Mouse (Mus musculus) MEL (cell line): ENCODE measurements at regions not wholly inside any gene's neighbourhood (a gene's known extent, or its start where the extent isn't known, plus 50 kb on each side); places are given as distances from the start of the nearest gene placed in this dataset.

Experiments
- DNase-seq: peaks from one replicate; pipeline ENCODE4 v3.0.0; 2011; ENCODE audit warnings: low read depth, low spot score
- H3K27ac ChIP-seq: 2 replicates; pipeline ENCODE4 v1.5.1; 2012; ENCODE audit warnings: low read depth, mild to moderate bottlenecking, control low read depth, low read length, moderate library complexity; ENCODE audit not compliant: control insufficient read depth
- H3K27me3 ChIP-seq, 2 experiments: fragments of 150-350 bp in 1 of 2; sonication (generic) in 1 of 2; 2 replicates each; pipeline ENCODE4 v1.6.1; 2012; ENCODE audit warnings: low read length in 2 of 2, mild to moderate bottlenecking in 2 of 2, improper control_type of control experiment in 1 of 2, moderate library complexity in 1 of 2; ENCODE audit not compliant: insufficient read depth in 2 of 2, control insufficient read depth in 1 of 2
- H3K36me3 ChIP-seq, 2 experiments: 2 replicates each; pipeline ENCODE4 v1.6.1; 2012 to 2014; ENCODE audit warnings: low read length in 2 of 2, improper control_type of control experiment in 1 of 2, inconsistent platforms in 1 of 2, mild to moderate bottlenecking in 1 of 2; ENCODE audit not compliant: insufficient read depth in 2 of 2, control insufficient read depth in 1 of 2
- H3K4me1 ChIP-seq, 2 experiments: fragments of 150-350 bp in 1 of 2; sonication (generic) in 1 of 2; 2 replicates each; pipeline ENCODE4 v1.6.1; 2012; ENCODE audit warnings: low read length in 2 of 2, improper control_type of control experiment in 1 of 2, mild to moderate bottlenecking in 1 of 2; ENCODE audit not compliant: insufficient read depth in 2 of 2, control insufficient read depth in 1 of 2
- H3K4me3 ChIP-seq, 2 experiments: fragments of 150-350 bp in 1 of 2; sonication (generic) in 1 of 2; 2 replicates each; pipeline ENCODE4 v1.5.1; 2012; ENCODE audit warnings: low read depth in 2 of 2, low read length in 2 of 2, mild to moderate bottlenecking in 2 of 2, moderate library complexity in 2 of 2, control low read depth in 1 of 2, improper control_type of control experiment in 1 of 2; ENCODE audit not compliant: control insufficient read depth in 1 of 2, insufficient read depth in 1 of 2
- H3K79me2 ChIP-seq: 2 replicates; pipeline ENCODE4 v1.6.1; 2012; ENCODE audit warnings: mild to moderate bottlenecking, low read length, moderate library complexity; ENCODE audit not compliant: control insufficient read depth, poor library complexity, insufficient read depth
- H3K9ac ChIP-seq: 2 replicates; pipeline ENCODE4 v1.6.1; 2012; ENCODE audit warnings: low read depth, mild to moderate bottlenecking, control low read depth, low read length, moderate library complexity; ENCODE audit not compliant: control insufficient read depth, poor library complexity, severe bottlenecking
- H3K9me3 ChIP-seq: fragments of 150-350 bp; sonication (generic); replicated peaks from 2 replicates; pipeline ENCODE4 v1.6.1; 2012; ENCODE audit warnings: mild to moderate bottlenecking, low read length, improper control_type of control experiment, moderate library complexity; ENCODE audit not compliant: insufficient read depth
- CHD1 ChIP-seq: IDR thresholded peaks from 2 replicates; pipeline ENCODE4 v1.6.1; 2012; ENCODE audit warnings: low read depth, mild to moderate bottlenecking, inconsistent platforms, low read length, improper control_type of control experiment
- CHD2 ChIP-seq: IDR thresholded peaks from 2 replicates; pipeline ENCODE4 v1.6.1; 2011; ENCODE audit warnings: low read length, improper control_type of control experiment
- CTCF ChIP-seq, 3 experiments: IDR thresholded peaks in 2 of 3; conservative IDR thresholded peaks in 1 of 3; 2 replicates each; pipeline ENCODE4 v1.5.1; 2011 to 2012; ENCODE audit warnings: low read length in 3 of 3, low read depth in 2 of 3, mild to moderate bottlenecking in 2 of 3, improper control_type of control experiment in 1 of 3, inconsistent platforms in 1 of 3, mixed read lengths in 1 of 3, moderate library complexity in 1 of 3; ENCODE audit not compliant: control insufficient read depth in 1 of 3, insufficient read depth in 1 of 3, poor library complexity in 1 of 3, severe bottlenecking in 1 of 3
- ELF1 ChIP-seq: IDR thresholded peaks from 2 replicates; pipeline ENCODE4 v1.6.1; 2014; ENCODE audit warnings: low read depth, mild to moderate bottlenecking, inconsistent platforms, low read length, improper control_type of control experiment, moderate library complexity
- EP300 ChIP-seq, 2 experiments: IDR thresholded peaks; 2 replicates each; pipeline ENCODE4 v1.6.1; 2011; ENCODE audit warnings: improper control_type of control experiment in 2 of 2, low read length in 2 of 2, low read depth in 1 of 2, mild to moderate bottlenecking in 1 of 2
- GABPA ChIP-seq: IDR thresholded peaks from 2 replicates; pipeline ENCODE4 v1.6.1; 2012; ENCODE audit warnings: low read depth, mild to moderate bottlenecking, inconsistent platforms, low read length, improper control_type of control experiment, moderate library complexity
- HCFC1 ChIP-seq: IDR thresholded peaks from 2 replicates; pipeline ENCODE4 v1.6.1; 2012; ENCODE audit warnings: low read depth, mild to moderate bottlenecking, inconsistent platforms, low read length, improper control_type of control experiment, moderate library complexity
- JUND ChIP-seq: IDR thresholded peaks from 2 replicates; pipeline ENCODE4 v1.6.1; 2011; ENCODE audit warnings: low read depth, mild to moderate bottlenecking, improper control_type of control experiment, low read length
- MAFK ChIP-seq: IDR thresholded peaks from 2 replicates; pipeline ENCODE4 v1.6.1; 2011; ENCODE audit warnings: low read depth, mild to moderate bottlenecking, low read length, improper control_type of control experiment, borderline replicate concordance
- MAX ChIP-seq: IDR thresholded peaks from 2 replicates; pipeline ENCODE4 v1.6.1; 2011; ENCODE audit warnings: low read length, improper control_type of control experiment
- MAZ ChIP-seq: IDR thresholded peaks from 2 replicates; pipeline ENCODE4 v1.6.1; 2012; ENCODE audit warnings: low read depth, mild to moderate bottlenecking, inconsistent platforms, low read length, improper control_type of control experiment
- MEF2A ChIP-seq: IDR thresholded peaks from 2 replicates; pipeline ENCODE4 v1.6.1; 2014; ENCODE audit warnings: low read depth, mild to moderate bottlenecking, inconsistent platforms, low read length, improper control_type of control experiment; ENCODE audit not compliant: poor library complexity, insufficient replicate concordance, severe bottlenecking; ENCODE audit errors: extremely low read depth
- NELFE ChIP-seq: IDR thresholded peaks from 2 replicates; pipeline ENCODE4 v1.6.1; 2011; ENCODE audit warnings: low read depth, low read length, improper control_type of control experiment
- NRF1 ChIP-seq: IDR thresholded peaks from 2 replicates; pipeline ENCODE4 v1.6.1; 2014; ENCODE audit warnings: low read depth, mild to moderate bottlenecking, inconsistent platforms, low read length, improper control_type of control experiment, moderate library complexity; ENCODE audit not compliant: poor library complexity, insufficient read depth, severe bottlenecking
- POLR2AphosphoS5 ChIP-seq: IDR thresholded peaks from 2 replicates; pipeline ENCODE4 v1.6.1; 2012; ENCODE audit warnings: low read depth, borderline replicate concordance, mild to moderate bottlenecking, inconsistent platforms, low read length, moderate library complexity, mixed read lengths
- RCOR1 ChIP-seq: IDR thresholded peaks from 2 replicates; pipeline ENCODE4 v1.6.1; 2012; ENCODE audit warnings: low read depth, mild to moderate bottlenecking, inconsistent platforms, low read length, improper control_type of control experiment
- TBP ChIP-seq: IDR thresholded peaks from 2 replicates; pipeline ENCODE4 v1.8.0; 2011; ENCODE audit warnings: low read depth, low read length, improper control_type of control experiment
- TCF12 ChIP-seq: IDR thresholded peaks from 2 replicates; pipeline ENCODE4 v1.6.1; 2014; ENCODE audit warnings: low read depth, mild to moderate bottlenecking, inconsistent platforms, low read length, improper control_type of control experiment, moderate library complexity
- USF1 ChIP-seq: IDR thresholded peaks from 2 replicates; pipeline ENCODE4 v1.6.1; 2014; ENCODE audit warnings: low read depth, mild to moderate bottlenecking, inconsistent platforms, low read length, improper control_type of control experiment, moderate library complexity
- ZNF384 ChIP-seq: IDR thresholded peaks from 2 replicates; pipeline ENCODE4 v1.6.1; 2012; ENCODE audit warnings: low read depth, mild to moderate bottlenecking, inconsistent platforms, low read length, improper control_type of control experiment

GRCm38 (mm10) chr12:9128581-9129275 lies 98.9 kb downstream of the Ttc32 start:
- no peak overlapping the region for H3K9ac ChIP-seq
- no peaks in the 10 kb centered on the region for H3K79me2 ChIP-seq
- no peaks in the 10 kb centered on the region for H3K4me1 ChIP-seq
- TF ChIP-seq MAX (no peak), NELFE (no peak), EP300 (IDR thresholded peaks at IDR 0.05; ENCODE audit: low read depth in 1 of 2, low read length in 2 of 2) (no peak), MEF2A (no peak), JUND (no peak), TCF12 (no peak), USF1 (no peak), RCOR1 (no peak), GABPA (no peak), CHD1 (no peak), HCFC1 (no peak), NRF1 (no peak)
- no peaks in the 10 kb centered on the region for H3K36me3 ChIP-seq
- H3K4me3 ChIP-seq: no peak overlapping the region
- H3K27me3 ChIP-seq: no peaks in the 10 kb centered on the region
- no peak overlapping the region for H3K27ac ChIP-seq
- DNase-seq: no peak
- H3K9me3 ChIP-seq: no peaks in the 10 kb centered on the region

GRCm38 (mm10) chr12:9132621-9133020 lies 102.8 kb downstream of the Ttc32 start:
- Histone ChIP-seq H3K27me3 (no peaks in the 10 kb centered on the region), H3K4me1 (no peaks in the 10 kb centered on the region), H3K36me3 (no peaks in the 10 kb centered on the region), H3K79me2 (no peaks in the 10 kb centered on the region), H3K9ac (no peak overlapping the region), H3K27ac (no peak overlapping the region), H3K4me3 (no peak overlapping the region), H3K9me3 (no peaks in the 10 kb centered on the region)
- DNase-seq: no peak
- TF ChIP-seq EP300 (IDR thresholded peaks at IDR 0.05; ENCODE audit: low read depth in 1 of 2, low read length in 2 of 2): no peak
- TF ChIP-seq GABPA: no peak
- TF ChIP-seq MAFK: no peak
- TF ChIP-seq MAZ: no peak
- TF ChIP-seq USF1: no peak
- TF ChIP-seq ELF1: no peak
- no peak for TF ChIP-seq NRF1
- no peak for TF ChIP-seq POLR2AphosphoS5
- TF ChIP-seq TBP: no peak
- TF ChIP-seq HCFC1: no peak
- TF ChIP-seq CHD1: no peak
- TF ChIP-seq JUND: no peak
- TF ChIP-seq TCF12: no peak
- TF ChIP-seq CHD2: no peak
- TF ChIP-seq RCOR1: no peak
- TF ChIP-seq ZNF384: no peak
- TF ChIP-seq CTCF (IDR thresholded peaks at IDR 0.05 in 2 of 3, conservative IDR thresholded peaks at IDR 0.05 in 1 of 3; ENCODE audit: control insufficient read depth in 1 of 3, insufficient read depth in 1 of 3, low read depth in 2 of 3, low read length in 3 of 3, poor library complexity in 1 of 3, severe bottlenecking in 1 of 3): no peak
